ENCODE assay signal across 17 mouse cellular contexts in the genomic region with DNA sequence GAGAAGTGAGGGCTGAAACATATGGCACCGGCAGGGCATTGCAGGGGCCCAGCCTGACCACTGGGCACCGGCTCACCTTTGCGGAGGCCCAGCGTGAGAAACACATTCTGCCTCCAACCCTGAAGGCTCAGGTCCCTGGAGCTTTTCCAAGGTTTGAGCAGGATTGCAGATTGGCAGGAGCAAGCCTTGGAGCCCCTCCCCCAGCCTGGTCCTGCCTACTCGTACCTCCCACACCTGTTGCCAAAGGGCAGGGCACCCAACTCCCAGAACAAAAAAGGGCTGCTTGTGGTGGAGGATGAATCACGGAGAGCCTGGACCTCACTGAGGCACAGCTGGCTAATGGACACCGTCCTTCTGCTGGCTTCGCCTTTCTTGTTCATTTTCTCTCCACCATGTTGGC. TPM values are rescaled to one million over a fixed set of nuclear protein-coding genes. Genes with fewer than 3 reads are reported as not detected.
A peak's percentile ranks its signal among the peaks of the same experiment; 100 is the strongest.
DNase-seq lines count a peak whose midpoint lies in the region; ATAC-seq and TF ChIP-seq lines count a peak whose summit lies in the region.
"Had no signal": no experiment of that assay in that cellular context is flagged by ENCODE, and none has a peak within 500 bp of the region (broad histone marks: within the 10 kb centered on the region; RNA-seq: fewer than 3 reads in every experiment).

No protein-coding gene starts in this region.

- no peak overlapping the region for H3K4me2 ChIP-seq in intestine, postnatal 0 days (replicated peaks; ENCODE audit: low read depth)
- H3K4me2 ChIP-seq in myocyte (ENCODE audit: low read depth), result no peak overlapping the region
- H3K4me2 ChIP-seq: forebrain, embryonic 12.5 days; liver, embryonic 11.5 days; neural tube, embryonic 13.5 days had no signal

- TF ChIP-seq CTCF in intestine, postnatal 0 days (IDR thresholded peaks at IDR 0.05; ENCODE audit: low read depth), result no peak

- peaks cover 3% of the 10 kb centered on the region; the same call in 1 of the 2 replicates for H3K27me3 ChIP-seq in intestine, postnatal 0 days (replicated peaks; ENCODE audit: control insufficient read depth, insufficient read depth, low read length)
- H3K27me3 ChIP-seq in myocyte (ENCODE audit: control insufficient read depth, insufficient read depth, insufficient read length), result no peaks in the 10 kb centered on the region
- H3K27me3 ChIP-seq: neural tube, embryonic 13.5 days had no signal

- H3K4me1 ChIP-seq in intestine, postnatal 0 days (replicated peaks; ENCODE audit: control insufficient read depth, insufficient read depth, low read length), result no peaks in the 10 kb centered on the region

- peak; percentile 28; the same call in 1 of the 2 replicates for ATAC-seq in intestine, postnatal 0 days
- ATAC-seq: midbrain, embryonic 16.5 days had no signal

- H3K27ac ChIP-seq in intestine, postnatal 0 days (ENCODE audit: low read depth, low read length), result no peak overlapping the region
- H3K27ac ChIP-seq: forebrain, embryonic 12.5 days; neural tube, embryonic 13.5 days had no signal

- H3K4me3 ChIP-seq in intestine, postnatal 0 days (ENCODE audit: low read depth, low read length), result no peak overlapping the region
- H3K4me3 ChIP-seq in myocyte, result no peak overlapping the region
- H3K4me3 ChIP-seq: forebrain, embryonic 12.5 days; neural tube, embryonic 13.5 days had no signal

- no peak overlapping the region for H3ac ChIP-seq in myocyte (ENCODE audit: control insufficient read depth, insufficient read length)

- TF ChIP-seq POLR2A in myocyte (IDR thresholded peaks at IDR 0.05; ENCODE audit: insufficient read length, low read depth), result no peak

- DNase-seq in fat pad, adult 2 months (ENCODE audit: extremely low read depth, low read depth, low spot score), result peak; percentile 47
- DNase-seq in lung, adult 18-20 months, result peak; percentile 82 to 90
- no peak for DNase-seq in layer of hippocampus, postnatal 10 days (ENCODE audit: low spot score in 2 of 2)
- no peak for DNase-seq in right cerebral cortex, postnatal 4 days
- DNase-seq in layer of hippocampus, adult 9-10 months (ENCODE audit: low spot score), result no peak
- DNase-seq: cerebellum, adult 8-10 months; heart, postnatal 36 days; right cerebral cortex, adult 18-20 months; thymus, adult 2 months had no signal

- 59% methylated on average over 8 of the region's 8 CpGs for whole genome bisulfite sequencing in intestine, postnatal 0 days

- no peaks in the 10 kb centered on the region for H3K36me3 ChIP-seq in intestine, postnatal 0 days (ENCODE audit: control insufficient read depth, insufficient read depth)
- no peaks in the 10 kb centered on the region for H3K36me3 ChIP-seq in myocyte (ENCODE audit: control insufficient read depth, insufficient read depth)
- H3K36me3 ChIP-seq: forebrain, embryonic 12.5 days; neural tube, embryonic 13.5 days had no signal

- no peaks in the 10 kb centered on the region for H3K9me3 ChIP-seq in intestine, postnatal 0 days (ENCODE audit: control insufficient read depth)
- H3K9me3 ChIP-seq: forebrain, embryonic 12.5 days; neural tube, embryonic 13.5 days had no signal

- no peak overlapping the region for H3K9ac ChIP-seq in intestine, postnatal 0 days (ENCODE audit: low read depth, low read length)
- H3K9ac ChIP-seq: forebrain, embryonic 12.5 days; neural tube, embryonic 13.5 days had no signal

- H3K79me2 ChIP-seq in myocyte (ENCODE audit: control insufficient read depth, insufficient read depth), result no peaks in the 10 kb centered on the region

TF ChIP-seq in myocyte, 11 proteins besides CTCF, POLR2A, EP300 and RAD21:
- TF ChIP-seq SRF (IDR thresholded peaks at IDR 0.05; ENCODE audit: control insufficient read depth, insufficient read length, low read depth) (no peak), MYOG (IDR thresholded peaks at IDR 0.05; ENCODE audit: control insufficient read depth in 1 of 3, insufficient read depth in 1 of 3, insufficient read length in 2 of 3, low read depth in 2 of 3) (peak; percentile 28 to 86 (median 41)), MYOD1 (IDR thresholded peaks at IDR 0.05; ENCODE audit: control insufficient read depth in 1 of 3, insufficient read length in 2 of 3, low read depth in 2 of 3) (peak in 2 of 3 experiments; percentile 64 to 88), E2F4 (IDR thresholded peaks at IDR 0.05; ENCODE audit: insufficient read depth) (no peak)

RNA-seq across cellular contexts. Expression of a gene that starts 30.6 kb away (rescaled TPM):
- 3.9 and 4.0 TPM in 2 replicates for polyA plus RNA-seq in intestine, postnatal 0 days (2015; fragmentation: Nextera tagmentation; extraction: Ambion mirVana)
- polyA plus RNA-seq in myocyte (2012; fragmentation: generic; extraction: Trizol), result 30.6 TPM
- 10 to 100 TPM; 22.3 to 28.3 TPM for total RNA-seq in layer of hippocampus, postnatal 10 days (2021)
- total RNA-seq: CH12.LX; megakaryocyte, adult 5-6 weeks had no signal

Comparison
In these comparisons a context has a peak if more than half of its experiments do, and no peak if none do; other contexts are left out.
1. DNase-seq: peak in fat pad, adult 2 months (single experiment) and lung, adult 18-20 months (2 of 2); none in layer of hippocampus, postnatal 10 days (0 of 2), right cerebral cortex, postnatal 4 days (single experiment) and layer of hippocampus, adult 9-10 months (single experiment).